Mouse (Mus musculus): ENCODE results near the gene Rras2. TPM values are rescaled to one million over a fixed set of nuclear protein-coding genes. Genes with fewer than 3 reads are reported as not detected.

Gene Rras2
- polyA plus RNA-seq, 1 experiment from 2014 or later: 15.8 TPM

GRCm38 (mm10) chr7:114042973-114043928 lies 74.3 kb downstream of the Rras2 start:
- Histone ChIP-seq H3K27ac (0 out of 2 replicates have a peak overlapping the region, but pooled peaks have one; percentile 20), H3K4me1 (replicated peaks) (peaks cover 10% of the 10 kb centered on the region), H3K4me2 (no peak overlapping the region), H3K9me3 (no peaks in the 10 kb centered on the region), H3K27me3 (no peaks in the 10 kb centered on the region), H3K36me3 (peaks cover 11% of the 10 kb centered on the region; the same call in 1 of the 2 replicates), H3K4me3 (no peak overlapping the region), H3K9ac (no peak overlapping the region)
- 81% methylated on average over 26 of the region's 26 CpGs for WGBS
- ATAC-seq (ENCODE audit: low FRiP score): no peak

GRCm38 (mm10) chr7:114041349-114041748 lies 76.2 kb downstream of the Rras2 start:
- H3K36me3 ChIP-seq: peaks cover 11% of the 10 kb centered on the region; the same call in 1 of the 2 replicates
- H3K27me3 ChIP-seq: no peaks in the 10 kb centered on the region
- 93% methylated on average over 4 of the region's 4 CpGs for WGBS
- H3K9ac ChIP-seq: no peak overlapping the region
- H3K4me2 ChIP-seq: no peak overlapping the region
- ATAC-seq (ENCODE audit: low FRiP score): no peak
- H3K4me3 ChIP-seq: no peak overlapping the region
- no peaks in the 10 kb centered on the region for H3K9me3 ChIP-seq
- H3K27ac ChIP-seq: no peak overlapping the region
- H3K4me1 ChIP-seq (replicated peaks): peaks cover 19% of the 10 kb centered on the region

GRCm38 (mm10) chr7:114037237-114037636 lies 80.3 kb downstream of the Rras2 start:
- Histone ChIP-seq H3K9me3 (no peaks in the 10 kb centered on the region), H3K36me3 (peaks cover 16% of the 10 kb centered on the region), H3K4me2 (no peak overlapping the region), H3K9ac (no peak overlapping the region), H3K4me1 (replicated peaks) (peaks cover 9% of the 10 kb centered on the region), H3K4me3 (no peak overlapping the region), H3K27me3 (no peaks in the 10 kb centered on the region), H3K27ac (peak overlapping the region; percentile 30; the same call in 1 of the 2 replicates)
- no peak for ATAC-seq (ENCODE audit: low FRiP score)
- 81% methylated on average over 4 of the region's 4 CpGs for whole genome bisulfite sequencing

- H3K9ac ChIP-seq: no peak overlapping the region
- 90% methylated on average over 6 of the region's 6 CpGs for WGBS
- ATAC-seq (ENCODE audit: low FRiP score): no peak
These were observed 88.0 kb downstream of the Rras2 start for GRCm38 (mm10) chr7:114029596-114029995.

GRCm38 (mm10) chr7:114028828-114029227 lies 88.8 kb downstream of the Rras2 start:
- no peak overlapping the region for H3K4me3 ChIP-seq
- H3K9ac ChIP-seq: no peak overlapping the region
- no peak overlapping the region for H3K27ac ChIP-seq
- H3K36me3 ChIP-seq: peaks cover 7% of the 10 kb centered on the region; the same call in 1 of the 2 replicates
- WGBS: 95% methylated on average over 5 of the region's 5 CpGs
- H3K4me1 ChIP-seq (replicated peaks): no peaks in the 10 kb centered on the region
- no peaks in the 10 kb centered on the region for H3K27me3 ChIP-seq
- no peaks in the 10 kb centered on the region for H3K9me3 ChIP-seq
- no peak for ATAC-seq (ENCODE audit: low FRiP score)
- no peak overlapping the region for H3K4me2 ChIP-seq

More at GRCm38 (mm10) chr7:114029596-114029995, 88.0 kb downstream of the Rras2 start:
- Histone ChIP-seq H3K27me3 (no peaks in the 10 kb centered on the region), H3K4me1 (replicated peaks) (no peaks in the 10 kb centered on the region), H3K27ac (no peak overlapping the region), H3K4me3 (no peak overlapping the region), H3K9me3 (no peaks in the 10 kb centered on the region), H3K36me3 (peaks cover 7% of the 10 kb centered on the region; the same call in 1 of the 2 replicates), H3K4me2 (no peak overlapping the region)

GRCm38 (mm10) chr7:114027406-114027805 lies 90.2 kb downstream of the Rras2 start:
- H3K4me3 ChIP-seq: no peak overlapping the region
- H3K36me3 ChIP-seq: 0 out of 2 replicates have a peak, but pooled peaks cover 2% of the 10 kb centered on the region
- no peaks in the 10 kb centered on the region for H3K4me1 ChIP-seq (replicated peaks)
- no peak for ATAC-seq (ENCODE audit: low FRiP score)
- H3K27me3 ChIP-seq: no peaks in the 10 kb centered on the region
- no peak overlapping the region for H3K4me2 ChIP-seq
- H3K9me3 ChIP-seq: no peaks in the 10 kb centered on the region
- no peak overlapping the region for H3K27ac ChIP-seq
- WGBS: 89% methylated on average over 3 of the region's 3 CpGs
- H3K9ac ChIP-seq: no peak overlapping the region

- H3K9me3 ChIP-seq: no peaks in the 10 kb centered on the region
- no peak for ATAC-seq (ENCODE audit: low FRiP score)
- H3K4me2 ChIP-seq: no peak overlapping the region
These were observed 90.7 kb downstream of the Rras2 start for GRCm38 (mm10) chr7:114026923-114027322.

GRCm38 (mm10) chr7:114020704-114021093 lies 96.9 kb downstream of the Rras2 start:
- ATAC-seq (ENCODE audit: low FRiP score): 0 out of 2 replicates have a peak, but pooled peaks have one; percentile 64
- H3K9ac ChIP-seq: peak overlapping the region; percentile 43; the same call in 1 of the 2 replicates

More at GRCm38 (mm10) chr7:114026923-114027322, 90.7 kb downstream of the Rras2 start:
- no peaks in the 10 kb centered on the region; the same call in 1 of the 2 replicates for H3K27me3 ChIP-seq
- H3K9ac ChIP-seq: no peak overlapping the region
- H3K4me3 ChIP-seq: no peak overlapping the region
- H3K27ac ChIP-seq: no peak overlapping the region
- H3K4me1 ChIP-seq (replicated peaks): no peaks in the 10 kb centered on the region
- WGBS: 91% methylated on average over 8 of the region's 8 CpGs
- 0 out of 2 replicates have a peak, but pooled peaks cover 2% of the 10 kb centered on the region for H3K36me3 ChIP-seq

GRCm38 (mm10) chr7:114020057-114020703 lies 97.4 kb downstream of the Rras2 start:
- peaks cover 3% of the 10 kb centered on the region; the same call in 1 of the 2 replicates for H3K27me3 ChIP-seq
- 5% methylated on average over 11 of the region's 11 CpGs for WGBS
- ATAC-seq (ENCODE audit: low FRiP score): 0 out of 2 replicates have a peak, but pooled peaks have one; percentile 25
- no peaks in the 10 kb centered on the region for H3K9me3 ChIP-seq
- peak overlapping the region; percentile 43; the same call in 1 of the 2 replicates for H3K9ac ChIP-seq
- 0 out of 2 replicates have a peak overlapping the region, but pooled peaks have one; percentile 3 for H3K27ac ChIP-seq
- H3K4me2 ChIP-seq: peak overlapping the region; percentile 57
- peak overlapping the region; percentile 35 for H3K4me3 ChIP-seq
- peaks cover 6% of the 10 kb centered on the region for H3K4me1 ChIP-seq (replicated peaks)
- no peaks in the 10 kb centered on the region for H3K36me3 ChIP-seq

More at GRCm38 (mm10) chr7:114020704-114021093, 96.9 kb downstream of the Rras2 start:
- Histone ChIP-seq H3K4me3 (peak overlapping the region; percentile 35), H3K4me1 (replicated peaks) (peaks cover 6% of the 10 kb centered on the region), H3K9me3 (no peaks in the 10 kb centered on the region), H3K27ac (0 out of 2 replicates have a peak overlapping the region, but pooled peaks have one; percentile 3), H3K27me3 (peaks cover 3% of the 10 kb centered on the region; the same call in 1 of the 2 replicates), H3K4me2 (peak overlapping the region; percentile 57), H3K36me3 (no peaks in the 10 kb centered on the region)
- WGBS: 1% methylated on average over 11 of the region's 11 CpGs

- Histone ChIP-seq H3K9ac (no peak overlapping the region), H3K27ac (no peak overlapping the region), H3K36me3 (no peaks in the 10 kb centered on the region), H3K4me3 (no peak overlapping the region), H3K9me3 (no peaks in the 10 kb centered on the region), H3K4me1 (replicated peaks) (peaks cover 6% of the 10 kb centered on the region), H3K4me2 (no peak overlapping the region), H3K27me3 (peaks cover 3% of the 10 kb centered on the region; the same call in 1 of the 2 replicates)
- WGBS: 77% methylated on average over 3 of the region's 3 CpGs
- no peak for ATAC-seq (ENCODE audit: low FRiP score)
These were observed 98.7 kb downstream of the Rras2 start for GRCm38 (mm10) chr7:114018861-114019260.

GRCm38 (mm10) chr7:114016001-114016949 lies 101.3 kb downstream of the Rras2 start:
- 77% methylated on average over 8 of the region's 8 CpGs for WGBS
- H3K9ac ChIP-seq: no peak overlapping the region
- H3K4me2 ChIP-seq: no peak overlapping the region
- peaks cover 13% of the 10 kb centered on the region for H3K4me1 ChIP-seq (replicated peaks)
- 0 out of 2 replicates have a peak, but pooled peaks cover 3% of the 10 kb centered on the region for H3K27me3 ChIP-seq
- H3K27ac ChIP-seq: no peak overlapping the region
- no peak overlapping the region for H3K4me3 ChIP-seq
- no peaks in the 10 kb centered on the region for H3K9me3 ChIP-seq
- H3K36me3 ChIP-seq: no peaks in the 10 kb centered on the region
- no peak for ATAC-seq (ENCODE audit: low FRiP score)

Data from hindbrain, embryonic 13.5 days (tissue).